ENCODE assay signal across 27 mouse cellular contexts in the genomic region with DNA sequence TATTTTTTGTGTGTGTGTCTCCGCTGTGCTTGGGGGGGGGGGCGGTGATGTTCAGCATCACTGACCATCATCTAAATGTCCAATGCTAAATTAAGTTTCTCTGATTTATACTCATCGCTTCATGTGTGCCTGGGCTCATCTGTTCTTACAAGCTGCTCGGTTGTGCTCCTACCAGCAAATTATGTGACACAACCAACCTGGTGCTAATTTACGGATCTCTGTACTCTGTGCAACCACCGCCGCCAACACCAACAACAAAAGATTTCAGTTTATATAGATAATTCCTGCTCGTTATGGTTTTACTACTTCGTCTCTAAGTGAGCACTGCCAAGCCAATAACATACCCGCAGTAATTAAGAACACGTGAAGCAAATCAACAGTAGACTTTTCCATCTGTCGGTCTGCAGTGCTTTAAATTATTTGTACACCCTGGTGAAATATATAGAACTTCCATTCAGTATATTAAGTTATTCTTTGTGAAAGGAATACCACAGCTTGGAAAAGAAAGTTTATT.
DNase-seq lines count a peak whose midpoint lies in the region; ATAC-seq lines count a peak whose summit lies in the region.
"Had no signal": no experiment of that assay in that cellular context is flagged by ENCODE, and none has a peak within 500 bp of the region (broad histone marks: within the 10 kb centered on the region; RNA-seq: fewer than 3 reads in every experiment).

No protein-coding gene starts in this region.

- H3K4me2 ChIP-seq in neural tube, embryonic 11.5 days (ENCODE audit: low read depth): no peak overlapping the region
- no peak overlapping the region for H3K4me2 ChIP-seq in neural tube, embryonic 12.5 days (replicated peaks)
- H3K4me2 ChIP-seq: forebrain, embryonic 13.5 days; liver, embryonic 15.5 days; lung, embryonic 14.5 days had no signal

- H3K9me3 ChIP-seq in neural tube, embryonic 11.5 days (ENCODE audit: control insufficient read depth, low read length): no peaks in the 10 kb centered on the region
- H3K9me3 ChIP-seq in limb, embryonic 10.5 days (replicated peaks): no peaks in the 10 kb centered on the region
- H3K9me3 ChIP-seq in neural tube, embryonic 12.5 days: no peaks in the 10 kb centered on the region
- H3K9me3 ChIP-seq: forebrain, embryonic 13.5 days; hindbrain, embryonic 10.5 days; liver, embryonic 15.5 days had no signal

- H3K9ac ChIP-seq in neural tube, embryonic 11.5 days (ENCODE audit: low read length): no peak overlapping the region
- no peak overlapping the region for H3K9ac ChIP-seq in neural tube, embryonic 12.5 days
- H3K9ac ChIP-seq: forebrain, embryonic 13.5 days; liver, embryonic 15.5 days; lung, embryonic 14.5 days had no signal

- no peaks in the 10 kb centered on the region for H3K36me3 ChIP-seq in neural tube, embryonic 11.5 days (ENCODE audit: control insufficient read depth, insufficient read depth, low read length)
- no peaks in the 10 kb centered on the region for H3K36me3 ChIP-seq in limb, embryonic 10.5 days
- no peaks in the 10 kb centered on the region for H3K36me3 ChIP-seq in neural tube, embryonic 12.5 days
- H3K36me3 ChIP-seq: hindbrain, embryonic 10.5 days; liver, embryonic 15.5 days had no signal

- no peak overlapping the region for H3K27ac ChIP-seq in neural tube, embryonic 11.5 days (ENCODE audit: low read depth, low read length)
- H3K27ac ChIP-seq in limb, embryonic 10.5 days: 0 out of 2 replicates have a peak overlapping the region, but pooled peaks have one; percentile 42
- no peak overlapping the region for H3K27ac ChIP-seq in neural tube, embryonic 12.5 days
- H3K27ac ChIP-seq: forebrain, embryonic 13.5 days; hindbrain, embryonic 10.5 days; hindbrain, postnatal 0 days; left cerebral cortex, adult 2 months; liver, embryonic 15.5 days had no signal

- WGBS in neural tube, embryonic 11.5 days: 83% methylated on average over 12 of the region's 12 CpGs
- WGBS in limb, embryonic 10.5 days: 47% methylated on average over 12 of the region's 12 CpGs
- 76% methylated on average over 12 of the region's 12 CpGs for WGBS in neural tube, embryonic 12.5 days

- no peaks in the 10 kb centered on the region for H3K27me3 ChIP-seq in neural tube, embryonic 11.5 days (ENCODE audit: control insufficient read depth, insufficient read depth, low read length)
- no peaks in the 10 kb centered on the region for H3K27me3 ChIP-seq in limb, embryonic 10.5 days (ENCODE audit: low read depth, poor library complexity, severe bottlenecking)
- no peaks in the 10 kb centered on the region for H3K27me3 ChIP-seq in neural tube, embryonic 12.5 days (replicated peaks)
- H3K27me3 ChIP-seq: forebrain, embryonic 13.5 days; liver, embryonic 15.5 days had no signal

- no peak overlapping the region for H3K4me3 ChIP-seq in neural tube, embryonic 11.5 days (ENCODE audit: low read depth, low read length)
- no peak overlapping the region for H3K4me3 ChIP-seq in limb, embryonic 10.5 days
- no peak overlapping the region for H3K4me3 ChIP-seq in neural tube, embryonic 12.5 days
- H3K4me3 ChIP-seq: forebrain, embryonic 13.5 days; hindbrain, embryonic 10.5 days; left cerebral cortex, adult 2 months; liver, embryonic 15.5 days had no signal

- no peaks in the 10 kb centered on the region for H3K4me1 ChIP-seq in neural tube, embryonic 11.5 days (ENCODE audit: control insufficient read depth, insufficient read depth, low read length)
- peaks cover 12% of the 10 kb centered on the region; the same call in 1 of the 2 replicates for H3K4me1 ChIP-seq in limb, embryonic 10.5 days
- no peaks in the 10 kb centered on the region for H3K4me1 ChIP-seq in neural tube, embryonic 12.5 days
- H3K4me1 ChIP-seq: forebrain, embryonic 13.5 days; liver, embryonic 15.5 days had no signal

- DNase-seq in neural tube, embryonic 11.5 days (ENCODE audit: low spot score): no peak
- no peak for DNase-seq in neural tube, embryonic 10.5 days (ENCODE audit: extremely low spot score, low spot score)
- no peak for DNase-seq in limb, embryonic 10.5 days (ENCODE audit: low spot score)
- DNase-seq in cerebellum, postnatal 25 days: no peak
- DNase-seq in gastrocnemius, adult 18-20 months (ENCODE audit: low spot score): no peak
- no peak for DNase-seq in adrenal gland, adult 2 months
- DNase-seq: adrenal gland, adult 8-10 months; B cell, adult 2 months; cerebellum, adult 11 months; cerebellum, adult 9-11 months; gastrocnemius, postnatal 14 days; heart, postnatal 14 days; kidney, adult 9 months; kidney, postnatal 10 days; lung, embryonic 14.5 days; lung, postnatal 14 days; midbrain, embryonic 14.5 days; right cerebral cortex, adult 18-20 months; spleen, adult 18-20 months; thymus, postnatal 14 days had no signal

- peak; percentile 48; the same call in 1 of the 2 replicates for ATAC-seq in neural tube, embryonic 11.5 days (ENCODE audit: insufficient read depth, low FRiP score, low TSS enrichment)
- ATAC-seq in neural tube, embryonic 12.5 days (ENCODE audit: low FRiP score, low read depth): peak; percentile 53; the same call in 1 of the 2 replicates
- ATAC-seq: forebrain, embryonic 13.5 days; hindbrain, postnatal 0 days; intestine, embryonic 16.5 days had no signal
